Mouse (Mus musculus): ENCODE data around the gene Edrf1.
"Not testable (repeated sequence)": the region's sequence is repeated elsewhere in the genome, so short reads cannot be mapped to it uniquely, and the experiment has no call there.

Edrf1 gene

GRCm38 (mm10) chr7:133638821-133639220 is 1.5 kb downstream of the Edrf1 start:
- CTCF ChIA-PET, result interaction anchor here (0.7 kb wide), 1 partner anchor 90 kb away, joined by 9 read pairs; no protein-coding TSS in a partner anchor

- CTCF ChIA-PET, result no interaction called here
These were observed 8.4 kb downstream of the Edrf1 start for GRCm38 (mm10) chr7:133645716-133646115.

DNA sequence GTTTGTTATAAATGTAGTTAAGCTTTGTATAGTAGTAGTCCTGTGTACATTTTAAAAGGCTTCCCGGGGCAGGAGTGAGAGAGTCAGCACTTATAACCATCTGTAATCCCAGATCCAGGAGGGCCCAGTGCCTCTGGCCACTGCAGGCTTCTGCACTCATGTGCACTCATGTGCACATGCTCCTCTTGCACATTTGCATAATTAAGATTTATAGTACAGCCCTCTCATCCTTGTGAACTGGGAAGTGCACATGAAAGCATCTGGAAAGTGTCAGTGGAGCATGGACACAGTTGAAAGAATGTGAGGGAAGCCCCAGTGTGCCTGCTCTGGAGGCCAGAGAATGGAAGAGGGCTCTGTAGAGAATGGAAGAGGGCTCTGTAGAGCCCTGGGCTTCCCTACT is 25.1 kb downstream of the Edrf1 start:
- CTCF ChIA-PET, result no interaction called here

DNA sequence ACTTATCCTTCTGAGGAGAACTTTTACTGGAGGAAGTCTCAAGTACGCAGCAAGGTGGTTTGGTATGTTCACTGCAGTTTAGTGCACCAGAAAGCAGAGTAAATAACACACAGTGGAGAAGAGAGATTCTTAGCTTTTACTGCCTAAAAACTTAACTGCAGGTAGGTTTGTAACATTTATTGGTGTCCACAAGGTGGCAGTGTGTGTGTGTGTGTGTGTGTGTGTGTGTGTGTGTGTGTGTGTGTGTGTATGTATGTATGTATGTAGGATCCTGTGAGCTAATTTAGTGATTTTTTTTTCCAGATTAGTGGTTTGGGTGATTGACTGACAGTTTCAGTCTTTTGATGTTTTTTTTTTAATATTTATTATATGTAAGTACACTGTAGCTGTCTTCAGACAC is 31.7 kb downstream of the Edrf1 start:
- CTCF ChIA-PET, result interaction anchor here (0.6 kb wide), 1 partner anchor 86 kb away, joined by 3 read pairs; no protein-coding TSS in a partner anchor

DNA sequence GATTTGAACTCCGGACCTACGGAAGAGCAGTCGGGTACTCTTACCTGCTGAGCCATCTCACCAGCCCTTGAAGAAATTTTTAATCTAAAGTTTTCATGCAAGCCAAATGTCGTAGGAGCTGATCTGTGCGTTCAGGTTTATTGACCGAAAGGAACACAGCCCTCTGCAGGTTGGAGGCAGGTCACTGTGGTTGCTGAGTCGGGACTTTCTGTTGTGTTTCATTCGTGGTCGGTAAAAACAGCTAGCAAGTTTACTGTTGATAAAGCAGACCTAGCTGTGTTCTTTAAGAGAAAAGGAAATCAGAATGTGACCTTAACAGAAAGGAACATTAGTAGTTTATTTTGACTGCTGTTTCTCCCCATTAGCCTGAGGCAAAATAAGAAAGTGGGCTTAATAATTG is 32.6 kb downstream of the Edrf1 start:
- CTCF ChIA-PET, result no interaction called here

DNA sequence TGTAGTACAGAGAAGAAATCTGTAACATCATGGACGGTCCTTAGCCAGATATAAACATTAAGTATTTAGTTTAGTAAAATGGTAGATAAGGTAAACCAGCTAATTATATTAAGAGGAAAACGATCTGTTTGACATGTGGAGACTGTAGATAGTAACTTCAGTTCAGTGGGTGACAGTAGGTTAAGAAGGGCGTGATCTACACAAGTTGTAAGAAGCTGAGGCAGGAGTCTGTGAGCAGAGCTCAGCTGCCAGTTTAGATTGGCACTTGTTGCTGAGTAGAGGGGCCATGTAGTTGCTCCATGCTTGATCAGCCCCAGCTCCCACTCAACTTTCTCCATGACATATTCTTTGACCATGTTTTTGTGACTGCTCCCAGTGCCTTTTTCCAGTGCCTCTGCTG is 33.5 kb downstream of the Edrf1 start:
- CTCF ChIA-PET, result no interaction called here

- CTCF ChIA-PET, result no interaction called here
These were observed 38.7 kb downstream of the Edrf1 start for GRCm38 (mm10) chr7:133676002-133676401.

- CTCF ChIA-PET, result no interaction called here
These were observed 41.4 kb downstream of the Edrf1 start for GRCm38 (mm10) chr7:133678716-133679115.

DNA sequence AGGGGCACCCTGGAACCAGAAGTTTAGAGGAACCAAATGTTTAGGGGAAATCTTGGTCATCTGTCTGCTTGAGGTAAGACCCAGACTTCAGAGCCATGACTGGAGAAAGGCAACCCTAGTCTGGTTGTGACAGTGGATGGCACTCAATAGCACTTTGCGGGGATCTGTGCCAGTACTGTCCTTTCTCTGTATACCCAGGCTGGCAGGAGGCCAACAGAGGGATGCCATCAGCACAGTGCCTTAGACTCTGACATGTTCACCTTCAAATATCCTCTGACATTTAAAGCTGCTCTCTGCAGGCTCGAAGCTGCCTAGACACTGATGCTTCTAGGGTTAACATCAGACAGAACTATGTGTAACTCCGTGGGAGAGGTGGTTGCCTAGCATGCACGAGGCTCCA is 42.1 kb downstream of the Edrf1 start:
- CTCF ChIA-PET, result no interaction called here

DNA sequence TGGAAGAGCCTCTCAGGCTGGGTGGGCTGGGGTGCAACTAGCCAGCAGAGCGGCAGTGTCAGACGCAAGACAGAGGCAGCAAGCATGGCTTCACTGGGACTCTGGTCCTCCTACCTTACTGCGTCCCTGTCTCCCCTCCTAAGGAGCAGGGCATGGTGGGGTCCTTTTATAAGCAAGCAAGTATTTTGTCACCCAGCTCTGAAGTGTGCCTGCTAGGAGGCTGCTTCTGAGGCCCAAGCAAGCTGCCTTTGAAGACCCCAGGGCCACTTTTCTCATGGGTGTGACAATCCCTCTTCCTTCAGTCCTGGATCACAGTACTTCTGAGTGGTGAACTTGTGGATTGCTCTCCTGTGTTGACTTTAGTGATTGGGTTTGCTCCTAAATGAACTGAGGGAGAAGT is 42.6 kb downstream of the Edrf1 start, which contains the start of gene Mmp21:
Gene Mmp21, minus strand, starts transcription at position 101 of the 400 bp plus-strand sequence.
- CTCF ChIA-PET, result no interaction called here

- CTCF ChIA-PET, result no interaction called here
These were observed 46.3 kb downstream of the Edrf1 start for GRCm38 (mm10) chr7:133683626-133684025.

GRCm38 (mm10) chr7:133684110-133684509 is 46.8 kb downstream of the Edrf1 start:
- CTCF ChIA-PET, result no interaction called here

- CTCF ChIA-PET, result no interaction called here
These were observed 47.4 kb downstream of the Edrf1 start for GRCm38 (mm10) chr7:133684701-133685100.

- CTCF ChIA-PET, result not testable (repeated sequence)
These were observed 48.3 kb downstream of the Edrf1 start for GRCm38 (mm10) chr7:133685644-133686043.

- CTCF ChIA-PET, result interaction anchor here (0.5 to 0.9 kb wide), 2 partner anchors 9 to 110 kb away, joined by 3 to 4 read pairs; no protein-coding TSS in a partner anchor
These were observed 60.8 kb downstream of the Edrf1 start for GRCm38 (mm10) chr7:133698021-133698709.

GRCm38 (mm10) chr7:133699885-133700284 is 62.5 kb downstream of the Edrf1 start:
- CTCF ChIA-PET, result no interaction called here

DNA sequence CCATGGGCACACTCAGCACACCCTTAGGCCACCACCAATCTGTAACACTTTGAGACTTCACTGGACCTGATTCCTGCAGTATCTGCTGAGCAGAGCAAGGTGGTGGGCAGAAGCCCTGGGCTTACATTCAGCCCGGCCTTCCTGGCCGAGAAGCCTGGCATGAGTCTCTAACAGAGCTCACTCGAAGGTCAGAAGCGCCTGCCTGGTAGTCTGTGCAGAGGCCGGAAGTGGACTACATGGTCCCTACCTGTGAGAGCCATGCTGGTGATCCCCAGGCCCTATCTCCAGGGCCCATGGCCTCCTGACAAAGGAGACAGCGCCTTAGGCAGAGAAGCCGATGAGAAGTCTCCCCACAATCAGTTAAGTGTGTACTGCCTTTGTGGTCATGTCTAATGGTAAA is 64.0 kb downstream of the Edrf1 start:
- CTCF ChIA-PET, result no interaction called here

- CTCF ChIA-PET, result no interaction called here
These were observed 65.0 kb downstream of the Edrf1 start for GRCm38 (mm10) chr7:133702333-133702732.

DNA sequence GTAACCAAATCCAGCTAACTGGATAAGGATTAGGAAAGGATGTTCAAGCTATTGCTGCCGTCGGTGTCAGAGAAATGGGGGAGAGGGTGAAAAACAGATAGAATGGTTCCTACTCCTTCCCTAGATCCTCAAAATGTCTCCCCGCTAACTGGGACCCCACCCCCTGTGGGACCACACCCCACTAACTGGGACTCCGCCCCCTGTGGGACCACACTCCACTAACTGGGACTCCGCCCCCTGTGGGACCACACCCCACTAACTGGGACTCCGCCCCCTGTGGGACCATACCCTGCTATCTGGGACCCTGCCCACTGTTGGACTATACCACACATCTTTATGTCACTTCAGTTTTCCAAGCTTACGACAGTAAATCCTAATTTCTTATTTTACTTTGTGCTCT is 66.6 kb downstream of the Edrf1 start:
- CTCF ChIA-PET, result no interaction called here

DNA sequence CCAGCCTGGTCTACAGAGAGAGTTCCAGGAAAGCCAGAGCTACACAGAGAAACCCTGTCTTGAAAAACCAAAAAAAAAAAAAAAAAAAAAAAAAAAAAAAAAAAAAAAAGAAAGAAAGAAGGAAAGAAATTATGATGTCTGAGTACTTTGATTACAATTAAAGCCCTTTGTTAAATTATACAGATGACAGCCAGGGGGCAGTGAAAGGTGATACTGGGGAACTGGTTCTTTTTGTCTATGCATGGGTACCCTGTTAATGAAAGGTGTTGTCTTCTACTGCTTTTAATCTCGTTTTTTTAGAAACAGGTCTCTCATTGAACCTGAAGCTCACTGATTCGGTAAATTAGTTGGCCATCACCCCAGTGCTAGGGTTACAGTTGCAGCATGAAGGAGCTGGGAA is 70.0 kb downstream of the Edrf1 start:
- CTCF ChIA-PET, result interaction anchor here (0.8 to 1.1 kb wide), 2 partner anchors 9 to 10 kb away, joined by 3 to 4 read pairs; no protein-coding TSS in a partner anchor

DNA sequence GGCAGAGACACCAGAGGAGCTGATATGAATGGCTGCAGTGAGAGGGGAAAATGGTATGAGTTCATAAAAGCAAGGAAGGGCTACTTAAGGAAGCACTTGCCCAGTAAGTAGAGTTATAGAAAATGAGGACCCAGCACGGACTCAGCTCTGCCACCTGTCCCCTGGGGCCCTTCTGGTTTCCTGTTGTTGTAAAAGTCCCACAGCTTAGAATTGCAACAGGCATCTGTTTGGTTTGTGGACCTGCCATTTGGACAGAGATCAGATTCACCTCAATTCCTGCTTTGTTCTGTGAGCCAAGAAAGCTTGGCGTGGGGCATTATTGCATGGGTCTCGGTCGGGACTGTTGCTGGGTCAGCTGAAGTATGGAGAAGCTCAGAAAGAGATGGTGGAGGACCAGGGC is 78.0 kb downstream of the Edrf1 start:
- CTCF ChIA-PET, result no interaction called here

- CTCF ChIA-PET, result no interaction called here
These were observed 81.2 kb downstream of the Edrf1 start for GRCm38 (mm10) chr7:133718580-133718979.

DNA sequence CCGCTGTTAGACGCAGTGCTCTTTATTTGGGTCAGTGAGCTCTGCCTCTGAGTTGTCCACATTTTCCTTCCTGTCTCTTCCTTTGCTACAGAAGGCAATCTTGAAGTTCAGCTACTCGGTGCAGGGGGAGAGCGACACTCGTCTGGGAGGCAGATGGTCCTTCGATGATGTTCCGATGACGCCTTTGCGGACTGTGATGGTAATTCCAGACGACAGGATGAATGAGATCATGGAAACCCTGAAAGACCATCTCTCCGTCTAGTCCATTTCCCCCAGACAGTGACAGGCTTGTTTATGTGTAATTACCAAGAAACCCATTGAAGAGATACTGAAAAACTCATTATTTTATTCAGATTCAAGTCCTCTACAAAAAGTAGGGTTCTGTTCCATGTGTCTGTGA is 83.3 kb downstream of the Edrf1 start:
- CTCF ChIA-PET, result interaction anchor here (0.7 kb wide), 1 partner anchor 110 kb away, joined by 5 read pairs; no protein-coding TSS in a partner anchor

Data from spleen, embryonic (tissue).